Mouse (Mus musculus) liver, adult (tissue): ENCODE measurements around the gene Ddx60.

Experiments
- GATA4 ChIP-seq: IDR thresholded peaks from 2 replicates; pipeline ENCODE4 v1.6.1; 2014; ENCODE audit warnings: mild to moderate bottlenecking, low read length; ENCODE audit not compliant: insufficient replicate concordance

Gene Ddx60

GRCm38 (mm10) chr8:61933243-61933642, 5.4 kb downstream of the Ddx60 start:
- no peak for TF ChIP-seq GATA4

GRCm38 (mm10) chr8:61937576-61937975, 9.7 kb downstream of the Ddx60 start:
- no peak for TF ChIP-seq GATA4

- TF ChIP-seq GATA4 = no peak
Observed at GRCm38 (mm10) chr8:61969581-61969980, 41.7 kb downstream of the Ddx60 start.

- no peak for TF ChIP-seq GATA4
Observed at GRCm38 (mm10) chr8:61984941-61985340, 57.1 kb downstream of the Ddx60 start.

GRCm38 (mm10) chr8:61985703-61986475, 58.0 kb downstream of the Ddx60 start:
- TF ChIP-seq GATA4 = no peak

GRCm38 (mm10) chr8:61989464-61989863, 61.6 kb downstream of the Ddx60 start:
- no peak for TF ChIP-seq GATA4

GRCm38 (mm10) chr8:61992796-61993195, 64.9 kb downstream of the Ddx60 start:
- TF ChIP-seq GATA4 = no peak

GRCm38 (mm10) chr8:61997125-61997524, 69.2 kb downstream of the Ddx60 start:
- TF ChIP-seq GATA4 = no peak

GRCm38 (mm10) chr8:62014166-62014565, 86.3 kb downstream of the Ddx60 start:
- TF ChIP-seq GATA4 = no peak

GRCm38 (mm10) chr8:62014582-62014981, 86.7 kb downstream of the Ddx60 start:
- TF ChIP-seq GATA4 = no peak

GRCm38 (mm10) chr8:62034351-62034750, 106.5 kb downstream of the Ddx60 start:
- no peak for TF ChIP-seq GATA4

GRCm38 (mm10) chr8:62046809-62047208, 118.9 kb downstream of the Ddx60 start:
- TF ChIP-seq GATA4 = no peak

- no peak for TF ChIP-seq GATA4
Observed at GRCm38 (mm10) chr8:62060357-62060756, 132.5 kb downstream of the Ddx60 start.

- TF ChIP-seq GATA4 = no peak
Observed at GRCm38 (mm10) chr8:62068305-62068704, 140.4 kb downstream of the Ddx60 start.

GRCm38 (mm10) chr8:62080195-62080802, 152.4 kb downstream of the Ddx60 start:
- TF ChIP-seq GATA4 = no peak

- TF ChIP-seq GATA4 = no peak
Observed at GRCm38 (mm10) chr8:62081804-62082203, 153.9 kb downstream of the Ddx60 start.
